Mouse (Mus musculus) gastrocnemius, adult 2 months (tissue): ENCODE data around the gene Urm1. TPM values are rescaled to one million over a fixed set of nuclear protein-coding genes. Genes with fewer than 3 reads are reported as not detected.

Source experiments
- DNase-seq: peaks from one replicate; pipeline ENCODE4 v3.0.0; 2022
- H3K27ac ChIP-seq: fragments of 200-600 bp; 2 replicates; pipeline ENCODE4 v1.8.1; 2022; ENCODE audit warnings: mild to moderate bottlenecking
- H3K4me3 ChIP-seq: fragments of 200-600 bp; 2 replicates; pipeline ENCODE4 v1.8.1; 2022; ENCODE audit warnings: mild to moderate bottlenecking, moderate library complexity
- CTCF ChIP-seq: fragments of 200-600 bp; IDR thresholded peaks from 2 replicates; pipeline ENCODE4 v1.8.1; 2022; ENCODE audit warnings: antibody characterized with exemption, mild to moderate bottlenecking, moderate library complexity
- intact Hi-C: fragments of 180-260 bp; cut with DNase I; formaldehyde crosslinking; loops from one replicate; pipeline ENCODE4 v1.15.1; 2025
- total RNA-seq, 2 experiments: library from RNA; stranded (reverse); gene quantifications; 2 replicates each; pipeline ENCODE4 v1.2.3; 2021

The Urm1 gene
- total RNA-seq, 2 experiments from 2014 or later = 29.6 to 31.3 TPM

GRCm38 (mm10) chr2:29843231-29844105, 23.6 kb downstream of the Urm1 start:
- intact Hi-C loops = no loop called here
- DNase-seq = no peak
- TF ChIP-seq CTCF = no peak
- no peak overlapping the region for H3K4me3 ChIP-seq
- H3K27ac ChIP-seq = no peak overlapping the region

DNA sequence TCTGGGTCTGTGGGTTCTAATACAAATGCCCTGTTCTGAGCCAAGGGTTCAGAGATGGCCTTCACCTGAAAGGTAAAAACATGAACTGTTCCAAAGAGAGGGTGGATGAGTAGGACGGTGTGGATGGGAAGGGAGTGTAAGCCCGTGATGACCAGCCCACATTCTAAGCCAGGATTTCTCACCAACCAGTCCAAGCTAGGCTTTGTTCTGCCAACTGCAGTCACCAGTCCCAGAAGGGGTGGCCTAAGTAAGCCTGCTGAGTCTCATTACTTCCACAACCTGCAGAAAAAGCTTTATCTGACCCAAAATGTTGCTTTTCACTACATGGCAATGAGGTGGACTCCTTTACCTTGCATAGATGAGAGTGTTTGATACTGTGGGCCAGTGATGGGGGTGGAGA, 24.2 kb downstream of the Urm1 start:
- no peak overlapping the region for H3K27ac ChIP-seq
- TF ChIP-seq CTCF = no peak
- no peak for DNase-seq
- intact Hi-C loops = no loop called here
- no peak overlapping the region for H3K4me3 ChIP-seq

DNA sequence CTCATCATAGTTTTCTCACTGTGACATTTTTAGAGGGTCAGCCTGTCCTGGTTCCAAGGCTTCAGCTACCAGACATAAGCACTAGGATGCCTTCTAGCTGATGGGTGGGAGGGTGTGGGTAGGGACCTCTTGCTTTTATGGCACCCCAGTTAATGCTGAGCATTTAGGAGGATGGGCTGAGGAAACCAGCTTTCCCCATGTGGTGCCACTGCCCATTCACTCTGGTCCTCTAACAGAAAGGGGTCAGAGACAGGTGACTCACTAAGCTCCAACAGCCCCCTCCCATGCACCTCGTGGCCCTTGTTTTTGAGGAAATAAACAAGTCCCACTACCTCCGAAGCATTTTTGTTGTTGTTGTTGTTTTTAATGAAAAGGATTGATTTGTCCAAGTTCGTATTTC, 24.8 kb downstream of the Urm1 start:
- no peak overlapping the region for H3K4me3 ChIP-seq
- H3K27ac ChIP-seq = no peak overlapping the region
- no peak for DNase-seq
- intact Hi-C loops = no loop called here
- TF ChIP-seq CTCF = no peak

- intact Hi-C loops = no loop called here
- no peak for TF ChIP-seq CTCF
- H3K4me3 ChIP-seq = no peak overlapping the region
- no peak overlapping the region for H3K27ac ChIP-seq
- no peak for DNase-seq
Observed at GRCm38 (mm10) chr2:29845636-29846035, 25.8 kb downstream of the Urm1 start.

GRCm38 (mm10) chr2:29846061-29846853, 26.4 kb downstream of the Urm1 start:
- DNase-seq = no peak
- intact Hi-C loops = no loop called here
- TF ChIP-seq CTCF = no peak
- H3K4me3 ChIP-seq = no peak overlapping the region
- H3K27ac ChIP-seq = no peak overlapping the region

DNA sequence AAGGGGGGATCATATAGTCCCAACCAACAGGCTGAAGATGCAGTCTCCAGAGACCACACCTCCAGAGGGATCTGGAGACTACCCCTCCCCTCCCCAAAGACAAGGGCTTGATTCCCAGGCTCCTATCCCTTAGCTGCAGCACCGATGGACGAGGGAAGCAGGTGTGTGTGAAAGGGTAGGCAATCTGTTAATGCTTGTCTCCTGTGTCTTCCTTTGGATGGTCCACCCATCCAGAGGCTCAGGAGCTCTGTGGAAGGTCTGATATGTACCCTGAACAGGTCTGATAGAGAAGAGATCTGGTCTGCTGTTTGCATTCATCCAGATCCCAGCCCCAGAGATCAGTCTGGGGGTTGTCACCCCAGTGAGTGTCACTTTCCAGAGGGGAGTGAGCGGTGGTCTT, 27.0 kb downstream of the Urm1 start:
- Histone ChIP-seq H3K27ac (no peak overlapping the region), H3K4me3 (no peak overlapping the region)
- intact Hi-C loops = no loop called here
- DNase-seq = no peak
- no peak for TF ChIP-seq CTCF

- Histone ChIP-seq H3K27ac (no peak overlapping the region), H3K4me3 (no peak overlapping the region)
- no peak for TF ChIP-seq CTCF
- no peak for DNase-seq
- intact Hi-C loops = no loop called here
Observed at GRCm38 (mm10) chr2:29849041-29849440, 29.2 kb downstream of the Urm1 start.

DNA sequence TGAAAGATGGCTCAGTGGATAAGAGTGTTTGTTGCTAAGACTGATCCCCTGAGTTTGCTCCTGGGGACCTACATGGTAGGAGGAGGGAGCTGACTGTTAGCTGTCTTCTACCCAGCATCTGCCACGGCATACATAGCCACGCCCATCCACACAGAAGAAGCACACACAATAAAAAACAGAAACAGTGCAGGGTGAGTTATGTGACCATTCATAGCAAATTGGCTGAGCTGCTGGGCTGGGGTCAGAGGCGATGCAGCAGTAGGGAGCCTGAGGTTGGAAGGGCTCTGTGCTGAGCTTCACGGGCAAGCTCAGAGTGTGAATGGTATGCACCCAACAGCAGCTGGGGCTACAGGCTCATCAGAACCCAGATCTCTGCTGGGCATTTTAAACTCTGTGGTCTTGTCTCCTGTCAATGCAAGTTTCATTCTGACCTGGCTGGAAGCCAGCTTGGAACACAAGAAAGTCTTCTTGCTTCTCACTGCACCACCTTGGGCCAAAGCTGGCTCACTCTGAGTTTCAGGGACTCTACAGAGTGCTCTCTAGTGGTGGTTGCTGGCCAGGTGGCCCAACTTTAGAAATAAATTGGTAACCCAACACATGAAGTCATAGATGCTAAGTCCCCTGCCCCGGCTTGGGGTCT, 30.1 kb downstream of the Urm1 start:
- intact Hi-C loops = loop anchor here (10.0 kb wide), 1 partner anchor 85 kb away; no protein-coding TSS in a partner anchor
- TF ChIP-seq CTCF = no peak
- no peak for DNase-seq
- Histone ChIP-seq H3K4me3 (no peak overlapping the region), H3K27ac (no peak overlapping the region)

DNA sequence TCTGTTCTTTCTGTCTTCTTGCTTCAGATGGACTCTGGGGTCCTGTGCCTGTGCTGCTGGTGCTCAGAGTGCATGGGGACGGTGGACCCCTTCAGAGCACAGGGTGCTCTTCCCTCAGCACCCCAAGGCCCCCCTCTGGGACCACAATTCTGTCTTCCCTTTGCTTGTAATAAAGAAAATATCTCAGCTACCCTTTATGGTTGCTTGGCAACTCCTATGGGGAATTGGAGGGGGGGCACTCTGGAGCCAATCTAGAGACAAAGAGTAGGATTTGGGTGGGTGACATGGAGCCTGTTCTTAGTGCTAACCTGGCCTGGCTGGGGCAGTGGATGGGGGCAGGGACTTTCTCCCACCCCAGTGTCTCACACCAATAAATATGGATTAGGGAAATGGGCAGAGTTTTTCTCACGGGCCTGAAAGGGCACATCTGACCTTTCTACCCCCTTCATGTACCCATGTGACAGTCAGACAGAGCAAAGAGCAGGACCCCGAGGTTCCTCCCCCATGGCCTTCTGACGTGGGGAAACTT, 33.1 kb downstream of the Urm1 start:
- DNase-seq = no peak
- intact Hi-C loops = loop anchor here (10.0 kb wide), 1 partner anchor 88 kb away; no protein-coding TSS in a partner anchor
- H3K27ac ChIP-seq = no peak overlapping the region

DNA sequence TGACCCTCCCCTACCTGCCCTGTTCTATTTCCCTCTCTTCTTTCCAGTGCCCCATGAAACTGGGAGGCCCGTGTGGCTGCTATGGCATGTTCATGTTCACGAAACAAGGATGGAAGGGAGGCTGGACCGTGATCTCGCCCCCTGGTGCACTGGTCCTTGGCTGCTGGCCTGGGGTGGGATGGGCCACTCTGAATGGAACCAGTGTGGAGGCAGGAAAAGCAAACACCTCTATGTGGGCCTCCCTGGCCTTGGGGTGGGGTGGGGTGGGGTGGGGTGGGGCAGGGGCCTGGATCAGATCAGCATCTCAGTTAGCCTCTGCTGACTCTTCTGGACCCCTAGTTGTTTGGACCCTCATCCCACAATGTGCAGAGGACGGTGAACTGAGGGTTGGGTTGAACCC, 33.9 kb downstream of the Urm1 start:
- intact Hi-C loops = loop anchor here (10.0 kb wide), 1 partner anchor 89 kb away; no protein-coding TSS in a partner anchor
- no peak for TF ChIP-seq CTCF
- Histone ChIP-seq H3K27ac (no peak overlapping the region), H3K4me3 (no peak overlapping the region)
- DNase-seq = no peak

More for the DNA sequence above, 33.1 kb downstream of the Urm1 start:
- no peak for TF ChIP-seq CTCF
- H3K4me3 ChIP-seq = no peak overlapping the region

GRCm38 (mm10) chr2:29855585-29856210, 35.8 kb downstream of the Urm1 start:
- intact Hi-C loops = loop anchor here (10.0 kb wide), 1 partner anchor 91 kb away; no protein-coding TSS in a partner anchor
- TF ChIP-seq CTCF = no peak
- Histone ChIP-seq H3K4me3 (no peak overlapping the region), H3K27ac (peak overlapping the region; percentile 66; the same call in 1 of the 2 replicates)
- no peak for DNase-seq
